Mouse (Mus musculus) gastrocnemius, postnatal 14 days (tissue): ENCODE measurements at regions not wholly inside any gene's neighbourhood (a gene's known extent, or its start where the extent isn't known, plus 50 kb on each side); places are given as distances from the start of the nearest gene placed in this dataset.

Source experiments
- DNase-seq: peaks from one replicate; pipeline ENCODE4 v3.0.0; 2021; ENCODE audit warnings: mixed read lengths
- intact Hi-C: fragments of 180-260 bp; cut with DNase I; formaldehyde crosslinking; loops from one replicate; pipeline ENCODE4 v1.15.1; 2025; ENCODE audit warnings: low total_unique reads

GRCm38 (mm10) chr10:19150766-19151165 is 135.3 kb upstream of the Tnfaip3 start:
- DNase-seq = no peak
- intact Hi-C loops = no loop called here

- no peak for DNase-seq
Observed at GRCm38 (mm10) chr10:19150005-19150404, 134.5 kb upstream of the Tnfaip3 start.

GRCm38 (mm10) chr10:19149196-19149869 is 133.9 kb upstream of the Tnfaip3 start:
- no peak for DNase-seq
- intact Hi-C loops = no loop called here

More at GRCm38 (mm10) chr10:19150005-19150404, 134.5 kb upstream of the Tnfaip3 start:
- intact Hi-C loops = no loop called here

GRCm38 (mm10) chr10:19141481-19141880 is 126.0 kb upstream of the Tnfaip3 start:
- intact Hi-C loops = no loop called here
- DNase-seq = no peak

GRCm38 (mm10) chr10:19140628-19141027 is 125.2 kb upstream of the Tnfaip3 start:
- intact Hi-C loops = no loop called here
- DNase-seq = no peak

GRCm38 (mm10) chr10:19139234-19139633 is 123.8 kb upstream of the Tnfaip3 start:
- no peak for DNase-seq
- intact Hi-C loops = no loop called here

- intact Hi-C loops = no loop called here
- DNase-seq = peak; percentile 12
Observed at GRCm38 (mm10) chr10:19138258-19138657, 122.8 kb upstream of the Tnfaip3 start.

- DNase-seq = no peak
Observed at GRCm38 (mm10) chr10:19127581-19128291, 112.3 kb upstream of the Tnfaip3 start.

GRCm38 (mm10) chr10:19126922-19127321 is 111.5 kb upstream of the Tnfaip3 start:
- intact Hi-C loops = no loop called here
- DNase-seq = no peak

More at GRCm38 (mm10) chr10:19127581-19128291, 112.3 kb upstream of the Tnfaip3 start:
- intact Hi-C loops = no loop called here

- DNase-seq = no peak
- intact Hi-C loops = no loop called here
Observed at GRCm38 (mm10) chr10:19126438-19126837, 111.0 kb upstream of the Tnfaip3 start.

- intact Hi-C loops = no loop called here
- DNase-seq = no peak
Observed at GRCm38 (mm10) chr10:19123691-19124090, 108.2 kb upstream of the Tnfaip3 start.

- intact Hi-C loops = no loop called here
- peak; percentile 28 for DNase-seq
Observed at GRCm38 (mm10) chr10:19122221-19122620, 106.8 kb upstream of the Tnfaip3 start.

- intact Hi-C loops = no loop called here
Observed at GRCm38 (mm10) chr10:19119281-19120049, 104.0 kb upstream of the Tnfaip3 start.

GRCm38 (mm10) chr10:19118569-19119280 is 103.3 kb upstream of the Tnfaip3 start:
- intact Hi-C loops = no loop called here
- no peak for DNase-seq

More at GRCm38 (mm10) chr10:19119281-19120049, 104.0 kb upstream of the Tnfaip3 start:
- DNase-seq = no peak

- intact Hi-C loops = no loop called here
- DNase-seq = no peak
Observed at GRCm38 (mm10) chr10:19117071-19117605, 101.7 kb upstream of the Tnfaip3 start.

- intact Hi-C loops = no loop called here
- DNase-seq = no peak
Observed at GRCm38 (mm10) chr10:19112459-19112858, 97.0 kb upstream of the Tnfaip3 start.

- no peak for DNase-seq
- intact Hi-C loops = no loop called here
Observed at GRCm38 (mm10) chr10:19105231-19105681, 89.8 kb upstream of the Tnfaip3 start.

- DNase-seq = no peak
- intact Hi-C loops = no loop called here
Observed at GRCm38 (mm10) chr10:19104671-19105203, 89.3 kb upstream of the Tnfaip3 start.
